Mouse (Mus musculus) stomach, embryonic 16.5 days (tissue): Measurements from ENCODE around the gene Ywhag. TPM values are rescaled to one million over a fixed set of nuclear protein-coding genes. Genes with fewer than 3 reads are reported as not detected.

ENCODE experiments used
- ATAC-seq: fragments of 200-750 bp; cut with Nextera tagmentation; 2 replicates; pipeline ENCODE4 v1.8.0; 2017; ENCODE audit warnings: moderate number of reproducible peaks, moderate TSS enrichment; ENCODE audit not compliant: insufficient read depth, low FRiP score
- H3K27ac ChIP-seq: fragments of 300-500 bp; sonication (generic); 2 replicates; pipeline ENCODE4 v1.5.1; 2014; ENCODE audit warnings: low read length
- H3K27me3 ChIP-seq: fragments of 300-500 bp; sonication (generic); 2 replicates; pipeline ENCODE4 v1.6.1; 2014; ENCODE audit warnings: low read length, control low read depth, mixed read lengths; ENCODE audit not compliant: control insufficient read depth, insufficient read depth
- H3K36me3 ChIP-seq: fragments of 300-500 bp; sonication (generic); 2 replicates; pipeline ENCODE4 v1.6.1; 2014; ENCODE audit warnings: low read length; ENCODE audit not compliant: control insufficient read depth, insufficient read depth
- H3K4me1 ChIP-seq: fragments of 300-500 bp; sonication (generic); 2 replicates; pipeline ENCODE4 v1.6.1; 2014; ENCODE audit warnings: low read length, control low read depth, mixed read lengths; ENCODE audit not compliant: control insufficient read depth, insufficient read depth
- H3K4me2 ChIP-seq: fragments of 300-500 bp; sonication (generic); 2 replicates; pipeline ENCODE4 v1.6.1; 2014; ENCODE audit warnings: low read depth, low read length, mixed read lengths
- H3K4me3 ChIP-seq: fragments of 300-500 bp; sonication (generic); replicated peaks from 2 replicates; pipeline ENCODE4 v1.5.1; 2014; ENCODE audit warnings: mild to moderate bottlenecking, low read length
- H3K9ac ChIP-seq: fragments of 300-500 bp; sonication (generic); 2 replicates; pipeline ENCODE4 v1.6.1; 2014; ENCODE audit warnings: low read length
- H3K9me3 ChIP-seq: fragments of 300-500 bp; sonication (generic); replicated peaks from 2 replicates; pipeline ENCODE4 v1.6.1; 2016; ENCODE audit warnings: low read length, control low read depth; ENCODE audit not compliant: control insufficient read depth
- WGBS: fragments of 180-500 bp; shearing (Covaris S2); extraction: QIAGEN DNeasy Blood & Tissue Kit; methylation state at CpG from one replicate; pipeline ENCODE4 v1.1.7; 2014; 5-methylcytosine and 5-hydroxymethylcytosine counted together
- polyA plus RNA-seq: library from polyadenylated mRNA; unstranded; fragments of >200 nt; fragmentation: Nextera tagmentation; extraction: Ambion mirVana; gene quantifications from 2 replicates; pipeline ENCODE4 v1.2.1, GENCODE M21; 2015

The Ywhag gene
- polyA plus RNA-seq, 1 experiment from 2014 or later, result 195 TPM

GRCm38 (mm10) chr5:135957207-135957974 lies 23.0 kb upstream of the Ywhag start:
- H3K27me3 ChIP-seq, result no peaks in the 10 kb centered on the region
- no peaks in the 10 kb centered on the region for H3K9me3 ChIP-seq
- peaks cover 26% of the 10 kb centered on the region for H3K4me1 ChIP-seq
- WGBS, result 7% methylated on average over 28 of the region's 28 CpGs
- peak overlapping the region; percentile 61 for H3K4me2 ChIP-seq
- peak overlapping the region; percentile 97 for H3K27ac ChIP-seq
- ATAC-seq, result peak; percentile 90
- H3K4me3 ChIP-seq, result peak overlapping the region; percentile 42
- peak overlapping the region; percentile 72 for H3K9ac ChIP-seq
- peaks cover 3% of the 10 kb centered on the region; the same call in 1 of the 2 replicates for H3K36me3 ChIP-seq

- Histone ChIP-seq H3K4me1 (peaks cover 19% of the 10 kb centered on the region), H3K9me3 (no peaks in the 10 kb centered on the region), H3K36me3 (peaks cover 3% of the 10 kb centered on the region; the same call in 1 of the 2 replicates), H3K27me3 (no peaks in the 10 kb centered on the region), H3K9ac (peak overlapping the region; percentile 72), H3K27ac (peak overlapping the region; percentile 97), H3K4me3 (no peak overlapping the region), H3K4me2 (peak overlapping the region; percentile 61)
- 73% methylated on average over 9 of the region's 9 CpGs for WGBS
- ATAC-seq, result no peak
Measured at GRCm38 (mm10) chr5:135956300-135957206, 22.1 kb upstream of the Ywhag start.

DNA sequence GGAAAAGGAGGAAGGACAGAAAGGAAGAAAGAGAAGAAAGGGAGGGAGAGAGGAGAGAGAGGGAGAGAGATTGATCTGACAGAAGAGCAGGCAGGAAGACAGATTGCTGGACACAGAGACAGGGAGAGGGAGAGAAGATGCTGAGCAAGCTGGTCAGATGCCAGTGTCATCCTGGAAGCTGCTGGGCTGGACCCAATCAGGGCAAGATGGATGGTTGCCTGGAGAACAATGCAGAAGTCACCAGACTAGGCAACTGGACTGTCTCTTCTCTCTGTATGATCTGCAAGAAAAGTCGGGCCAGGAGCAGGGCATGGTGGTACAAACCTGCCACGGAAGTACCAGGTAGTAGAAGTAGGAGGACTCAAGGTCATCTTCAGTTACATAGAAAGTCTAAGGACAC lies 18.4 kb upstream of the Ywhag start:
- no peaks in the 10 kb centered on the region for H3K9me3 ChIP-seq
- no peak overlapping the region for H3K27ac ChIP-seq
- WGBS, result 91% methylated on average over 2 of the region's 2 CpGs
- H3K27me3 ChIP-seq, result no peaks in the 10 kb centered on the region
- H3K9ac ChIP-seq, result no peak overlapping the region
- no peak for ATAC-seq
- no peak overlapping the region for H3K4me3 ChIP-seq
- no peak overlapping the region for H3K4me2 ChIP-seq
- peaks cover 9% of the 10 kb centered on the region; the same call in 1 of the 2 replicates for H3K4me1 ChIP-seq
- H3K36me3 ChIP-seq, result no peaks in the 10 kb centered on the region

GRCm38 (mm10) chr5:135951660-135952059 lies 17.2 kb upstream of the Ywhag start:
- Histone ChIP-seq H3K9ac (no peak overlapping the region), H3K4me3 (no peak overlapping the region), H3K36me3 (no peaks in the 10 kb centered on the region), H3K4me1 (peaks cover 2% of the 10 kb centered on the region; the same call in 1 of the 2 replicates), H3K9me3 (no peaks in the 10 kb centered on the region), H3K4me2 (no peak overlapping the region), H3K27me3 (no peaks in the 10 kb centered on the region), H3K27ac (no peak overlapping the region)
- no peak for ATAC-seq
- WGBS, result 98% methylated on average over 2 of the region's 2 CpGs

DNA sequence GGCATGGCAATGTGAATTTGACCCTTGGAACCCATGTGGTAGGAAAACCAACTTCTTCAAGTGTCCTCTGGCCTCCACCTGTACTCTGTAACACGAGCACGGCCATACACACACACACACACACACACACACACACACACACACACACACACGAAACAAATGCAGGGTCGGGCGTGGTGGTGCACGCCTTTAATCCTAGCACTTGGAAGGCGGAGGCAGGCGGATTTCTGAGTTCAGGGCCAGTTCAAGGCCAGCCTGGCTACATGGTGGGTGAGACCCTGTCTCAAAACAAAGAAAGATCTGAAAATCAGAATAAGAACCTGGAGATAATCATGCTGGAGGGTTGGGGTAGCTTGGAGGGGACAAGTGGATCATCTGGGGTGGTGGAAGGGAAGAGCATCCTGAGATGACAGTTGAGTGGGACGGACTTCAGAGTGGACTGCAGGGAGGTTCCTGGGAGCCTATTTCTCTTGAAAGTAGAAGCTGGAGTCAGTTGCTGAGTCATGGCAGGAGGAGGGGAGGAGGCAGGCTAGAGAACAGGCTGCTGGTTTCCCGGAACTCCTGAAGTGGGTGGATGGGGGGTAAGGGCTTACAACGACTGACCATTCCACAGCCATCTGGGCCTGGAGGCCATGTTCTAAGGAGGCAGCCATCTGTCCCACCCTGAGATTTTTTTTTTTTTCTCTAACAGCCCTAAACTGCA lies 16.4 kb upstream of the Ywhag start:
- Histone ChIP-seq H3K4me3 (no peak overlapping the region), H3K4me2 (no peak overlapping the region), H3K9ac (no peak overlapping the region), H3K27me3 (no peaks in the 10 kb centered on the region), H3K36me3 (no peaks in the 10 kb centered on the region), H3K9me3 (no peaks in the 10 kb centered on the region), H3K4me1 (peaks cover 6% of the 10 kb centered on the region; the same call in 1 of the 2 replicates), H3K27ac (peak overlapping the region; percentile 24; the same call in 1 of the 2 replicates)
- 77% methylated on average over 11 of the region's 11 CpGs for WGBS
- ATAC-seq, result no peak

DNA sequence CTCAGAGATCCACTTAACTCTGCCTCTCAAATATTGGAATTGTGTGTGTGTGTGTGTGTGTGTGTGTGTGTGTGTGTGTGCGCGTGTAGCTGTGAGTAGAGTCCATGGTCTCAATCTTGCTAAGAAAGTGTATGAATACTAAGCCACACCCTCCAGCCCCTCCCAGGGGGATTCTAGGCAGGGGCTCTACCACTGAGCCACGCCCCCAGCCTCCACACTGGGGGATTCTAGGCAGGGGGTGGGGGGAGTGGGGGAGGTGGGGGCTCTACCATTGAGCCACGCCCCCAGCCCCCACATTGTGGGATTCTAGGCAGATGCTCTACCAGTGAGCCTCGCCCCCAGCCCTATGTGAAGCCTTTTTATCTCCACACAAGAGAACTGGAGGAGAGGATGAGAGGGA lies 12.2 kb upstream of the Ywhag start:
- Histone ChIP-seq H3K4me2 (no peak overlapping the region), H3K27ac (0 out of 2 replicates have a peak overlapping the region, but pooled peaks have one; percentile 34), H3K27me3 (no peaks in the 10 kb centered on the region), H3K9me3 (no peaks in the 10 kb centered on the region), H3K36me3 (no peaks in the 10 kb centered on the region), H3K9ac (no peak overlapping the region), H3K4me1 (peaks cover 8% of the 10 kb centered on the region; the same call in 1 of the 2 replicates), H3K4me3 (no peak overlapping the region)
- ATAC-seq, result peak; percentile 8; the same call in 1 of the 2 replicates
- WGBS, result 65% methylated on average over 5 of the region's 5 CpGs

GRCm38 (mm10) chr5:135945916-135946408 lies 11.5 kb upstream of the Ywhag start:
- peak overlapping the region; percentile 34; the same call in 1 of the 2 replicates for H3K27ac ChIP-seq
- no peaks in the 10 kb centered on the region for H3K27me3 ChIP-seq
- H3K36me3 ChIP-seq, result no peaks in the 10 kb centered on the region
- H3K4me2 ChIP-seq, result peak overlapping the region; percentile 24; the same call in 1 of the 2 replicates
- no peak overlapping the region for H3K4me3 ChIP-seq
- H3K9ac ChIP-seq, result no peak overlapping the region; the same call in 1 of the 2 replicates
- 41% methylated on average over 10 of the region's 10 CpGs for WGBS
- H3K4me1 ChIP-seq, result peaks cover 8% of the 10 kb centered on the region; the same call in 1 of the 2 replicates
- peak; percentile 61; the same call in 1 of the 2 replicates for ATAC-seq
- H3K9me3 ChIP-seq, result no peaks in the 10 kb centered on the region

- Histone ChIP-seq H3K36me3 (no peaks in the 10 kb centered on the region), H3K27me3 (no peaks in the 10 kb centered on the region), H3K27ac (no peak overlapping the region), H3K9me3 (no peaks in the 10 kb centered on the region), H3K9ac (no peak overlapping the region), H3K4me1 (peaks cover 8% of the 10 kb centered on the region; the same call in 1 of the 2 replicates), H3K4me2 (no peak overlapping the region), H3K4me3 (no peak overlapping the region)
- WGBS, result 70% methylated on average over 6 of the region's 6 CpGs
- no peak for ATAC-seq
Measured at GRCm38 (mm10) chr5:135942710-135943109, 8.3 kb upstream of the Ywhag start.
